Mouse (Mus musculus) midbrain, postnatal 0 days (tissue): ENCODE measurements at regions not wholly inside any gene's neighbourhood (a gene's known extent, or its start where the extent isn't known, plus 50 kb on each side); places are given as distances from the start of the nearest gene placed in this dataset.

Experiments
- ATAC-seq: fragments of 200-750 bp; cut with Nextera tagmentation; 2 replicates; pipeline ENCODE4 v1.8.0; 2017; ENCODE audit warnings: moderate number of reproducible peaks, mild to moderate bottlenecking, moderate TSS enrichment, moderate library complexity; ENCODE audit not compliant: low FRiP score
- DNase-seq: peaks from one replicate; pipeline ENCODE4 v3.0.0-alpha.2; 2015; ENCODE audit warnings: low spot score
- H3K27ac ChIP-seq: fragments of 300-500 bp; sonication (generic); 2 replicates; pipeline ENCODE4 v1.5.1; 2014; ENCODE audit warnings: low read depth, mild to moderate bottlenecking, low read length, mixed read lengths
- H3K27me3 ChIP-seq: fragments of 300-500 bp; sonication (generic); 2 replicates; pipeline ENCODE4 v1.6.1; 2014; ENCODE audit warnings: low read length, control low read depth, mixed read lengths; ENCODE audit not compliant: insufficient read depth
- H3K36me3 ChIP-seq: fragments of 300-500 bp; sonication (generic); 2 replicates; pipeline ENCODE4 v1.6.1; 2014; ENCODE audit warnings: low read length, control low read depth, mixed read lengths; ENCODE audit not compliant: insufficient read depth
- H3K4me1 ChIP-seq: fragments of 300-500 bp; sonication (generic); 2 replicates; pipeline ENCODE4 v1.6.1; 2014; ENCODE audit warnings: mild to moderate bottlenecking, control low read depth, antibody characterized with exemption, low read length, mixed read lengths; ENCODE audit not compliant: insufficient read depth
- H3K4me2 ChIP-seq: fragments of 300-500 bp; sonication (generic); 2 replicates; pipeline ENCODE4 v1.6.1; 2014; ENCODE audit warnings: low read depth, mild to moderate bottlenecking, low read length, mixed read lengths; ENCODE audit not compliant: poor library complexity, severe bottlenecking
- H3K4me3 ChIP-seq: fragments of 300-500 bp; sonication (generic); 2 replicates; pipeline ENCODE4 v1.5.1; 2014; ENCODE audit warnings: low read depth, mild to moderate bottlenecking, low read length, moderate library complexity
- H3K9ac ChIP-seq: fragments of 300-500 bp; sonication (generic); replicated peaks from 2 replicates; pipeline ENCODE4 v1.6.1; 2014; ENCODE audit warnings: mild to moderate bottlenecking, low read length, moderate library complexity, mixed read lengths; ENCODE audit not compliant: poor library complexity, severe bottlenecking
- H3K9me3 ChIP-seq: fragments of 300-500 bp; sonication (generic); 2 replicates; pipeline ENCODE4 v1.6.1; 2016; ENCODE audit warnings: low read length, control low read depth
- CTCF ChIP-seq: IDR thresholded peaks from 2 replicates; pipeline ENCODE4 v1.5.1; 2016; ENCODE audit warnings: antibody characterized with exemption, mild to moderate bottlenecking
- WGBS: fragments of 180-500 bp; shearing (Covaris S2); extraction: QIAGEN DNeasy Blood & Tissue Kit; methylation state at CpG from one replicate; pipeline ENCODE4 v1.1.7; 2014; 5-methylcytosine and 5-hydroxymethylcytosine counted together

DNA sequence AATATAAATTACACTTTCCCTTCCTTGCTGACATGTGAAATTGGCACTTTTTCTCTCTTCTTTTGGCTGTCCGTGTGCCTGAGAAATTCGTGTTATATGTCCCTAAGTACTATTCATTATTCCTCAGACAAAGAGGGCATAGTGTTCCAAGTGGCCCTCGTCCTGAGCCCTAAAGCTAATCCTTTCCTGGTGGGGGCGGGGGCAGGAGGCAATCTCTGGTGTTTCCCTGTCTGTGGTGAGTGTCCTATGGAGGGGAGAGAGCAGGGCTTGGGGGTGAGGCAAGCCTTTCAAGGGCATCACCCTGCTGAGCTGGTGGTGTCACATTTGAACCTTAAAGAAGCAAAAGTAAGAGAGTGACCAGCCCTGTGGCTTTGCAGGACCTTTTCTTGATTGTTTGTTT, 69.9 kb upstream of the Ajap1 start:
- Histone ChIP-seq H3K36me3 (no peaks in the 10 kb centered on the region), H3K27ac (no peak overlapping the region), H3K9ac (no peak overlapping the region), H3K4me1 (0 out of 2 replicates have a peak, but pooled peaks cover 5% of the 10 kb centered on the region), H3K4me3 (no peak overlapping the region), H3K27me3 (no peaks in the 10 kb centered on the region), H3K9me3 (no peaks in the 10 kb centered on the region), H3K4me2 (no peak overlapping the region)
- DNase-seq (no peak), ATAC-seq (no peak)
- 26% methylated on average over 4 of the region's 4 CpGs for WGBS
- TF ChIP-seq CTCF = no peak

DNA sequence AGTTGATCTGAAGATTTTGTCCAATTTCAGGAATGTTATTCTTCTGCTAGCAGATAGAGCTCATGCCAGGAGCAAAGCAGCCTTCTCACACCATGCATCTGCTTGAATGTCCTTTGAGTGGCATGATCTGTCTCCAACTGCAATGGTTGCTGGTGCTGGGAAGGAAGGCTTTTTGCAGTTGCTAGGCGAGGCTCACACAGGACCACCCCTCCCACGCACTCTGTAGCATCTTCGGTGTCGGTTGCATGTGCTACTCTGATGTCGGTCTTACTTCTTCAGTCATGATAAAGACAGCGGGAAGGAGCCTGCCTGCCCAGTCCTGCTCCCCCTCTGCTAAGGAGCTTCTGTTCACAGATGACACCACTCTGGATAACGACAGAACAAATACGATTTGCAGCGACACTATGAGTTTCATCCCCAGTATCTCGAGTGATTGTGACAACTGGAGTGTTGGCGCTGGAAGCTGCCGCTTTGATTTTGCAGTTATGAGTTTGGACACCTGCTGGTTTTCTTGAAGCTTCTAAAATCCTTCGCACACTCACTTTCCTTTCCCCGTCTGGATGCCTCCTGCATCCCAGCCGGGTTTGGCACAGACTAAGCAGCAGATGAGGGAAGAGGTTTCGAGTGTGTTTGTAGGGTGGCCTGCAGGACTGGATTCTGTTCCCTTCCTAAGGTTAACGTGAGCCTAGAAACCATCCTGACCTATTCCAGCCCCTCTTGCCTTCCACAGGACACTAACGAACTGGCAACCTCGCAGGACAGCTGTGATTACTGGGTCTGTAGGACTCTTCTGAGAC, 75.4 kb upstream of the Ajap1 start:
- DNase-seq (no peak), ATAC-seq (no peak)
- H3K36me3 ChIP-seq = no peaks in the 10 kb centered on the region
- H3K4me1 ChIP-seq = no peaks in the 10 kb centered on the region
- H3K27me3 ChIP-seq = no peaks in the 10 kb centered on the region
- no peaks in the 10 kb centered on the region for H3K9me3 ChIP-seq
- H3K4me2 ChIP-seq = no peak overlapping the region
- H3K4me3 ChIP-seq = no peak overlapping the region
- no peak for TF ChIP-seq CTCF
- 68% methylated on average over 19 of the region's 19 CpGs for WGBS
- no peak overlapping the region for H3K9ac ChIP-seq
- H3K27ac ChIP-seq = no peak overlapping the region

DNA sequence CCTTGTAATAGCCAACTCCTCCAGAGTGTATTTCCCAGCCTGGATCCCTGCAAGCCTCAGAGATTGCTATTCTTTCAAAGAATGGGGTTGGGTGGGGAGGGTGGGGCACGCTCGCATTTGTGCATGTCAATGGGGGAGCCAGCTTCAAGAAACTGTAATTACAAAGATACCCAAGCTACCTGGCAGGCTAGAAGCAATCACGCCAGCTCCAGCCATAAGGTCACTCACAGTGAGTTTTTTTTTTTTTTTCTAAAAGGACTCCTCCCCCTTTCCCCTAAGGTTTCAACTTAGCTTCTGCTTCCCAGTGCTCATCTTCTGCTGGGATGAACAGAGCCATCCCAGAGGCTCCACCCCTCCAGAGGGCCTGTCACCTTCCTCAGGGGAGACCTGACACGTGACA, 77.0 kb upstream of the Ajap1 start:
- Histone ChIP-seq H3K4me2 (no peak overlapping the region), H3K9ac (no peak overlapping the region), H3K36me3 (no peaks in the 10 kb centered on the region), H3K27me3 (no peaks in the 10 kb centered on the region), H3K4me1 (no peaks in the 10 kb centered on the region), H3K27ac (no peak overlapping the region), H3K9me3 (no peaks in the 10 kb centered on the region), H3K4me3 (no peak overlapping the region)
- no peak for TF ChIP-seq CTCF
- DNase-seq (no peak), ATAC-seq (no peak)
- 78% methylated on average over 4 of the region's 4 CpGs for WGBS

DNA sequence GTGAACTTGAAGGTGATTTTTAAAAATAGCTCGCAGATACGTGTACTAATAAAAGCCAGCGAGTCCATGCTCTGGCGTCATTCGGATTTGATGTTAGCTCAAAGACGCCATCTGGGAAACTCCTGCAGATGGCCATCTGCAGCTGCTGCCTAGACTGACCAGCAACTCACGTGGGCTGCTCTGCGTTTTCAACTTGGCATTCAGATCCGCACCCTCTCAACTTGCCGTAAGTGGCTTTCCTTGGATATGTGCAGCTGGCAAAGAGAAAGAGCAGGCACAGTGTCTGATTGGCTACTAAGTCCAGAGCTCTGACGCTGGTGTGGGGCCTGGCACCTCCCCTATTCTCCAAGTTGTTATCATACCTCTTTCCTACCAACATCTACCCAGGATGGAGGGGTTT, 77.6 kb upstream of the Ajap1 start:
- no peak for TF ChIP-seq CTCF
- H3K4me3 ChIP-seq = no peak overlapping the region
- H3K36me3 ChIP-seq = no peaks in the 10 kb centered on the region
- H3K4me1 ChIP-seq = no peaks in the 10 kb centered on the region
- no peak overlapping the region for H3K27ac ChIP-seq
- peak; percentile 52 for DNase-seq
- ATAC-seq = no peak; the same call in 1 of the 2 replicates
- 54% methylated on average over 11 of the region's 11 CpGs for WGBS
- H3K9me3 ChIP-seq = no peaks in the 10 kb centered on the region
- no peak overlapping the region for H3K4me2 ChIP-seq
- no peaks in the 10 kb centered on the region for H3K27me3 ChIP-seq
- no peak overlapping the region for H3K9ac ChIP-seq

DNA sequence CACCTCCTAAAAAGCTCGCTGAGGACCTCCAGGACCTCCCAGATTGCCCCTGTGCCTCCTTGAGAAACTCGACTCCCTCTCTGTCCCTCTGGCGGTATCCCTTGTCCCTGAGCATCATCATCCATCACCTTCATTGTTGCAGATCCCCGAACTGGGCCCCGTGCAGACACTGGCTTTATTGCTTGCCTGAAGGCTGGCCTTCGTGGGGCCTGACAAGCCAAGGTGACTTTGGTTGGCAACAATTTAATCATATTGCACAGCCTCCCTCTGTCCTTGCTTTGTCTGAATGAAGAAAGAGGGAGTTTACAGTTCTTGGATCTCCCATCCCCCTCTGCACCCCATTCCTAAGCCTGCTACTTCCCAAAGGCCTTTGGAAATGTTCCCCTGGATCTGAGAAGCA, 78.3 kb upstream of the Ajap1 start:
- no peak overlapping the region for H3K4me3 ChIP-seq
- DNase-seq = no peak
- no peak overlapping the region for H3K9ac ChIP-seq
- no peaks in the 10 kb centered on the region for H3K27me3 ChIP-seq
- H3K4me2 ChIP-seq = no peak overlapping the region
- no peaks in the 10 kb centered on the region for H3K4me1 ChIP-seq
- H3K27ac ChIP-seq = no peak overlapping the region
- 51% methylated on average over 6 of the region's 6 CpGs for WGBS
- H3K9me3 ChIP-seq = no peaks in the 10 kb centered on the region
- H3K36me3 ChIP-seq = no peaks in the 10 kb centered on the region
- TF ChIP-seq CTCF = no peak
- ATAC-seq = no peak

DNA sequence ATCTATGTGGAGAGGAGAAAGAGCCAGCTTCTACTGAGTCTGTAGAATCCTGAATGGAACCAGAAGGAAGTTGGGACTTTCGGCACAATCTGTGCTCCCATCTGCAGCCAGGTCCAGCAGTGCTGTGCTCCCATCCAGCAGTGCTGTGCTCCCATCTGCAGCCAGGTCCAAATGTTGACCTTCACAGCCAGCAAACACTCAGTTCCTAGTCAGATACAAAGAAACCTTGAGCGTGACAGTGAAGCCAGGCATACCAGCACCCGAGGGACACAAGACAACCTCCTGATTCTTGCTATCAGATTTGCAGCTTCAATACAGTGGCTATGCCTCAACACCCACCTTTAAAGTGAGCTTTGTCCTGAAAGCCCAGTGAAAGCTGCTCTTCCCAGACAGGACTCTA, 79.4 kb upstream of the Ajap1 start:
- no peaks in the 10 kb centered on the region for H3K9me3 ChIP-seq
- no peak for ATAC-seq
- no peak for TF ChIP-seq CTCF

More for the DNA sequence above, 79.4 kb upstream of the Ajap1 start:
- no peak overlapping the region for H3K4me3 ChIP-seq
- H3K27me3 ChIP-seq = no peaks in the 10 kb centered on the region
- no peaks in the 10 kb centered on the region for H3K36me3 ChIP-seq
- WGBS = 89% methylated on average over 3 of the region's 3 CpGs
- DNase-seq = no peak
- no peaks in the 10 kb centered on the region for H3K4me1 ChIP-seq
- no peak overlapping the region for H3K4me2 ChIP-seq
- H3K9ac ChIP-seq = no peak overlapping the region
- H3K27ac ChIP-seq = no peak overlapping the region
